Mouse (Mus musculus) liver, postnatal 0 days (tissue): ENCODE data around the gene Magi2.

Experiments
- CTCF ChIP-seq: sonication (generic); IDR thresholded peaks from 2 replicates; pipeline ENCODE4 v1.5.1; 2016; ENCODE audit warnings: antibody characterized with exemption, low read depth
- EP300 ChIP-seq: IDR thresholded peaks from 2 replicates; pipeline ENCODE4 v1.6.1; 2016; ENCODE audit warnings: antibody characterized with exemption, low read depth, mild to moderate bottlenecking

DNA sequence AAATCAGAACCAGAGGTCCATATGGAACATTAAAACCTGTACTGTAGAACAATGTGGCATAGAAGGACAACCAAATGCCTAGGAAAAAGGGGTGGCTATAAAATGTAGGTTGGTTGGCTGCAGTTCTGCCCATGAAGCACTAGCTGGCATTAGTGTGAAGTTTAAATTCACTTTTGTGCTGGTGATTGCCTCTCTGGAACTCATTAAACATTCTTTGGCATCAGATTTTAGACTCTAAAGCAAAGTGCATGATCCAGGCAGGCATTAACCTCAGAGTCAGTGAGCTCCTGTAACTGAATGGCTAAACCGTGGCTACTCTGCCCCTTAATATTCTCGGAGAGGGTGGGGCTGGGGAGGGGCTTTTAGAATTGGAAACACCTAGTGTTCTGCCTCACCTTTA, 706.4 kb downstream of the Magi2 start:
- no peak for TF ChIP-seq CTCF
- no peak for TF ChIP-seq EP300
